Mouse (Mus musculus) MEL (cell line): ENCODE measurements around the gene Arhgap29. TPM values are rescaled to one million over a fixed set of nuclear protein-coding genes. Genes with fewer than 3 reads are reported as not detected.

Source experiments
- DNase-seq: peaks from one replicate; pipeline ENCODE4 v3.0.0; 2011; ENCODE audit warnings: low read depth, low spot score
- H3K27ac ChIP-seq: 2 replicates; pipeline ENCODE4 v1.5.1; 2012; ENCODE audit warnings: low read depth, mild to moderate bottlenecking, control low read depth, low read length, moderate library complexity; ENCODE audit not compliant: control insufficient read depth
- H3K27me3 ChIP-seq, 2 experiments: fragments of 150-350 bp in 1 of 2; sonication (generic) in 1 of 2; 2 replicates each; pipeline ENCODE4 v1.6.1; 2012; ENCODE audit warnings: low read length in 2 of 2, mild to moderate bottlenecking in 2 of 2, improper control_type of control experiment in 1 of 2, moderate library complexity in 1 of 2; ENCODE audit not compliant: insufficient read depth in 2 of 2, control insufficient read depth in 1 of 2
- H3K36me3 ChIP-seq, 2 experiments: 2 replicates each; pipeline ENCODE4 v1.6.1; 2012 to 2014; ENCODE audit warnings: low read length in 2 of 2, improper control_type of control experiment in 1 of 2, inconsistent platforms in 1 of 2, mild to moderate bottlenecking in 1 of 2; ENCODE audit not compliant: insufficient read depth in 2 of 2, control insufficient read depth in 1 of 2
- H3K4me1 ChIP-seq, 2 experiments: fragments of 150-350 bp in 1 of 2; sonication (generic) in 1 of 2; 2 replicates each; pipeline ENCODE4 v1.6.1; 2012; ENCODE audit warnings: low read length in 2 of 2, improper control_type of control experiment in 1 of 2, mild to moderate bottlenecking in 1 of 2; ENCODE audit not compliant: insufficient read depth in 2 of 2, control insufficient read depth in 1 of 2
- H3K4me3 ChIP-seq, 2 experiments: fragments of 150-350 bp in 1 of 2; sonication (generic) in 1 of 2; 2 replicates each; pipeline ENCODE4 v1.5.1; 2012; ENCODE audit warnings: low read depth in 2 of 2, low read length in 2 of 2, mild to moderate bottlenecking in 2 of 2, moderate library complexity in 2 of 2, control low read depth in 1 of 2, improper control_type of control experiment in 1 of 2; ENCODE audit not compliant: control insufficient read depth in 1 of 2, insufficient read depth in 1 of 2
- H3K79me2 ChIP-seq: 2 replicates; pipeline ENCODE4 v1.6.1; 2012; ENCODE audit warnings: mild to moderate bottlenecking, low read length, moderate library complexity; ENCODE audit not compliant: control insufficient read depth, poor library complexity, insufficient read depth
- H3K9ac ChIP-seq: 2 replicates; pipeline ENCODE4 v1.6.1; 2012; ENCODE audit warnings: low read depth, mild to moderate bottlenecking, control low read depth, low read length, moderate library complexity; ENCODE audit not compliant: control insufficient read depth, poor library complexity, severe bottlenecking
- H3K9me3 ChIP-seq: fragments of 150-350 bp; sonication (generic); replicated peaks from 2 replicates; pipeline ENCODE4 v1.6.1; 2012; ENCODE audit warnings: mild to moderate bottlenecking, low read length, improper control_type of control experiment, moderate library complexity; ENCODE audit not compliant: insufficient read depth
- CHD1 ChIP-seq: IDR thresholded peaks from 2 replicates; pipeline ENCODE4 v1.6.1; 2012; ENCODE audit warnings: low read depth, mild to moderate bottlenecking, inconsistent platforms, low read length, improper control_type of control experiment
- ETS1 ChIP-seq: IDR thresholded peaks from 2 replicates; pipeline ENCODE4 v1.6.1; 2012; ENCODE audit warnings: low read depth, mild to moderate bottlenecking, inconsistent platforms, low read length, improper control_type of control experiment, moderate library complexity
- KAT2A ChIP-seq: conservative IDR thresholded peaks from 2 replicates; pipeline ENCODE4 v1.6.1; 2012; ENCODE audit warnings: low read depth, low read length, improper control_type of control experiment, inconsistent platforms
- MAX ChIP-seq: IDR thresholded peaks from 2 replicates; pipeline ENCODE4 v1.6.1; 2011; ENCODE audit warnings: low read length, improper control_type of control experiment
- NELFE ChIP-seq: IDR thresholded peaks from 2 replicates; pipeline ENCODE4 v1.6.1; 2011; ENCODE audit warnings: low read depth, low read length, improper control_type of control experiment
- NRF1 ChIP-seq: IDR thresholded peaks from 2 replicates; pipeline ENCODE4 v1.6.1; 2014; ENCODE audit warnings: low read depth, mild to moderate bottlenecking, inconsistent platforms, low read length, improper control_type of control experiment, moderate library complexity; ENCODE audit not compliant: poor library complexity, insufficient read depth, severe bottlenecking
- POLR2A ChIP-seq, 2 experiments: IDR thresholded peaks; 2 replicates each; pipeline ENCODE4 v1.6.1; 2011 to 2012; ENCODE audit warnings: low read length in 2 of 2, mild to moderate bottlenecking in 2 of 2, control low read depth in 1 of 2, improper control_type of control experiment in 1 of 2, low read depth in 1 of 2, moderate library complexity in 1 of 2; ENCODE audit not compliant: control insufficient read depth in 1 of 2, insufficient read depth in 1 of 2, poor library complexity in 1 of 2
- SIN3A ChIP-seq: IDR thresholded peaks from 2 replicates; pipeline ENCODE4 v1.6.1; 2012; ENCODE audit warnings: low read length, improper control_type of control experiment, inconsistent platforms
- SMC3 ChIP-seq: IDR thresholded peaks from 2 replicates; pipeline ENCODE4 v1.6.1; 2011; ENCODE audit warnings: low read depth, low read length, improper control_type of control experiment
- TBP ChIP-seq: IDR thresholded peaks from 2 replicates; pipeline ENCODE4 v1.8.0; 2011; ENCODE audit warnings: low read depth, low read length, improper control_type of control experiment
- USF1 ChIP-seq: IDR thresholded peaks from 2 replicates; pipeline ENCODE4 v1.6.1; 2014; ENCODE audit warnings: low read depth, mild to moderate bottlenecking, inconsistent platforms, low read length, improper control_type of control experiment, moderate library complexity
- USF2 ChIP-seq, 2 experiments: IDR thresholded peaks; 2 replicates each; pipeline ENCODE4 v1.6.1; 2011 to 2012; ENCODE audit warnings: improper control_type of control experiment in 2 of 2, low read length in 2 of 2, borderline replicate concordance in 1 of 2, inconsistent platforms in 1 of 2, low read depth in 1 of 2, mild to moderate bottlenecking in 1 of 2; ENCODE audit not compliant: insufficient read depth in 1 of 2
- ZC3H11A ChIP-seq: IDR thresholded peaks from 2 replicates; pipeline ENCODE4 v1.6.1; 2012; ENCODE audit warnings: low read depth, mild to moderate bottlenecking, inconsistent platforms, low read length, improper control_type of control experiment
- ZKSCAN1 ChIP-seq: IDR thresholded peaks from 2 replicates; pipeline ENCODE4 v1.6.1; 2012; ENCODE audit warnings: low read depth, mild to moderate bottlenecking, inconsistent platforms, low read length, improper control_type of control experiment, moderate library complexity
- polyA plus RNA-seq, 2 experiments: library from polyadenylated mRNA; stranded (reverse) in 1 of 2; unstranded in 1 of 2; fragments of >175 nt in 1 of 2; fragments of >200 nt in 1 of 2; gene quantifications; 2 replicates each; pipeline versions ENCODE4 v1.2.1 to v1.2.4; 2012; ENCODE audit warnings: low replicate concordance in 2 of 2, low read depth in 1 of 2; ENCODE audit not compliant: insufficient read length in 2 of 2, insufficient read depth in 1 of 2, missing spikeins in 1 of 2
- total RNA-seq: library from RNA; depleted of rRNA; stranded (reverse); fragments of 300-350 nt; gene quantifications from 2 replicates; pipeline ENCODE4 v1.2.3, GENCODE M21; 2012

The Arhgap29 gene
- total and polyA plus RNA-seq, 3 experiments: 0.19 to 0.23 TPM; not detected in 1

DNA sequence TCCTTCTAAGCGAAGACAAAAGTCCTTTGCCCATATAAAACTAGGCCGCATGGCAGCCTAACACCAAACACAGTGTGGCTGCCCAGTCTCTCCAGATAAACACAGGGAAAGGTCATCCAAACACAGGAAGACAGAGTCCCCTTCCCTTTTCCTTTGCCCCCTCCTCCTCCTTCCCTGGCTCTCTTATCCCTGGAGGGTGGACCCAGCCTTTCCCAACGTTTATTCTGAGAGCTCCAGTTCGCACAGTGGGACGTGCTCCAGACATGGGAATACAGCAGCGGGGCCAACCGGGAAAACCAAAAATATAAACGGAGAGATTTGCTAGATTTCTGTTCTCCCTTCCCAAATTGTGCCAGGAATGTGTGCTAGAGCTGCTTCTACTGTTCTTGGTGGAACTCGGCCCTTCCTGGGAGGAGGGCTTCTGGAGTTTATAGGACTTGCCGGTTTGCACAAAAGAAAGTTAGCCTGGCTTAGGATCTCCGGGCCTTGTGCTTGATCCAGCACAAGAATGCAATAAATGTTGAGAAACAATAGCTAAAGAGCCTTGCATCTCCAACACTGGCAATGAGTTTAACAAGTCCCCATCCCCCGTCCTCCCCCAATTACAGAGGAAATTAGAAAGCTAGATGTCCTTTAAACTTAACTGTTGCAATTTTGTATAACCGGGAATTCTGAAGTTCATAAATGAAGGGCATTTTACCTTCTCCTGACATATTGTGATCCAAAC lies 37.7 kb upstream of the Arhgap29 start:
- H3K4me1 ChIP-seq: no peaks in the 10 kb centered on the region
- H3K9me3 ChIP-seq: no peaks in the 10 kb centered on the region
- H3K27ac ChIP-seq: no peak overlapping the region
- no peaks in the 10 kb centered on the region for H3K36me3 ChIP-seq
- no peak overlapping the region for H3K4me3 ChIP-seq
- no peaks in the 10 kb centered on the region for H3K79me2 ChIP-seq
- TF ChIP-seq ZKSCAN1 (no peak), SMC3 (no peak), KAT2A (no peak)
- DNase-seq: no peak
- H3K9ac ChIP-seq: no peak overlapping the region
- no peaks in the 10 kb centered on the region for H3K27me3 ChIP-seq

DNA sequence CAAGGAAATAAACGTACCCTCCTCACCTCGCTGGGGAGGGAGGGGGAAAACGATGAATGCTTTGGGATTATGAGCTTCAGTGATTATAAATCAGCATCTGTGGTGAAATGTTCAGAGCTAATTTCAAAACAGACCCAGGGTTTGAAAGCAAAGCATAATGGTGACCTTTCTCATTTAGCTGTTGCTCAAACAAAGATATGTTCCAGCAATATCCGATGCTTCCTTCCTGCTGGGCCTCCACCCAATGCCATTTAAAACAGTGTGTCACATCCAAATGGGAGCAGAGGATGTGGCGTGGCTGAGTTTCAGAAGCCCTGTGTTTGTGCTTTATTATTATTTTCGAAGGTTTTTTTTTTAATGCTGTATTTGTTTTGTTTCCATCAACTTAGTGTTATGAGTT lies 37.1 kb upstream of the Arhgap29 start:
- no peak for DNase-seq
- Histone ChIP-seq H3K27ac (no peak overlapping the region), H3K4me1 (no peaks in the 10 kb centered on the region), H3K9ac (no peak overlapping the region), H3K9me3 (no peaks in the 10 kb centered on the region), H3K79me2 (no peaks in the 10 kb centered on the region), H3K27me3 (no peaks in the 10 kb centered on the region), H3K4me3 (no peak overlapping the region), H3K36me3 (no peaks in the 10 kb centered on the region)
- no peak for TF ChIP-seq MAX
- no peak for TF ChIP-seq CHD1
- no peak for TF ChIP-seq ZKSCAN1
- TF ChIP-seq SIN3A: no peak
- no peak for TF ChIP-seq TBP
- no peak for TF ChIP-seq USF1
- no peak for TF ChIP-seq POLR2A (IDR thresholded peaks at IDR 0.05; ENCODE audit: control insufficient read depth in 1 of 2, insufficient read depth in 1 of 2, low read depth in 1 of 2, low read length in 2 of 2, poor library complexity in 1 of 2)
- no peak for TF ChIP-seq NRF1
- TF ChIP-seq ETS1: no peak
- TF ChIP-seq ZC3H11A: no peak
- no peak for TF ChIP-seq NELFE

- TF ChIP-seq USF1 (no peak), USF2 (IDR thresholded peaks at IDR 0.05; ENCODE audit: borderline replicate concordance in 1 of 2, insufficient read depth in 1 of 2, low read depth in 1 of 2, low read length in 2 of 2) (no peak)
- H3K9ac ChIP-seq: no peak overlapping the region
- no peak overlapping the region for H3K4me3 ChIP-seq
- no peaks in the 10 kb centered on the region for H3K4me1 ChIP-seq
- H3K27ac ChIP-seq: no peak overlapping the region
- no peaks in the 10 kb centered on the region for H3K36me3 ChIP-seq
- no peaks in the 10 kb centered on the region for H3K9me3 ChIP-seq
- DNase-seq: no peak
- no peaks in the 10 kb centered on the region for H3K79me2 ChIP-seq
- no peaks in the 10 kb centered on the region for H3K27me3 ChIP-seq
These were observed 35.4 kb upstream of the Arhgap29 start for GRCm38 (mm10) chr3:121916802-121917532.
